Mouse (Mus musculus): ENCODE results near the gene Pecr.

DNA sequence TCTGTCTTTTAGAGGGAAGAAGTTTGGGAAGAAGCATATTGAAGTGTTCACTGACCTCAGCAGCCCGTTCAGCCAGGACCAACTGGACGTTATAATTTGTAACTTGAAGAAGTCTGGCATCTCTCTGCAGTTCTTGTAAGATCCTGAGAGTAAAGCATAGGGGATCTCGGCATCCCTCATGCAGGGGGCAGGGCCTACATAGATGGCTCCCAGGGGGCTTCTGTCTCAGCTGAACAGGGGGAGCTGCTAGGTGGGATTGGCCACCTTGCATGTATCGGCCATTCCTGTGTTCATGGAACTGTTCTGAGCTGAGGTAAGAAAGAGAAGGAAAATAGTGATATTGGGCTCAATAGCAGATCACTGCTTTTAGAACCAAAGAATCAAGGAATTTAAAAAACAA is 31.3 kb upstream of the Pecr start:
- TF ChIP-seq CTCF (IDR thresholded peaks at IDR 0.05; ENCODE audit: low read depth, low read length) (no peak), POLR2A (IDR thresholded peaks at IDR 0.05; ENCODE audit: extremely low read depth, insufficient read depth, low read length) (no peak)
